8 mouse cellular contexts compared by ENCODE assay signal in the genomic region with DNA sequence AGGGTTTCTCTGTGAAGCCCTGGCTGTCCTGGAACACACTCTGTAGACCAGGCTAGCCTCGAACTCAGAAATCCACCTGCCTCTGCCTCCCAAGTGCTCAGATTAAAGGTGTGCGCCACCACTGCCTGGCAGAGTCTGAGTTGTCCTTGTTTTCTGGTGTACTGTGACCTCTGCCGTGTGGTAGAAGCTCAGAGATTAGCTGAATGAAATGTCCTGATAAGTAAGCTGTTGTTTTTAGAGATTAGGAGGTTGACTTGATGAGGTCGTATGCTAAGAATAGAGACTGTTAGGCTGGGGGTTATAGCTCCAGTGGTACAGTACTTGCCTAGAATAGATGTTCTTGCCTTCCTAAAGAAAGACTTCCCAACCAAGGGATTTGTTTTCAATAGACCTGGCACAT. TPM values are rescaled to one million over a fixed set of nuclear protein-coding genes. Genes with fewer than 3 reads are reported as not detected.
A peak's percentile ranks its signal among the peaks of the same experiment; 100 is the strongest.
DNase-seq lines count a peak whose midpoint lies in the region; ATAC-seq and TF ChIP-seq lines count a peak whose summit lies in the region.

No protein-coding gene starts in this region.

- H3K4me3 ChIP-seq in liver, adult 2 months (ENCODE audit: insufficient read depth, low read depth, low read length), result no peak overlapping the region
- H3K4me3 ChIP-seq in forebrain, embryonic 12.5 days (replicated peaks), result peak overlapping the region; percentile 94
- H3K4me3 ChIP-seq in limb, embryonic 12.5 days (replicated peaks), result peak overlapping the region; percentile 90; the same call in 1 of the 2 replicates
- H3K4me3 ChIP-seq in neural tube, embryonic 15.5 days (replicated peaks), result peak overlapping the region; percentile 83

- no peak overlapping the region for H3K9ac ChIP-seq in liver, adult 2 months (ENCODE audit: low read depth, low read length)
- H3K9ac ChIP-seq in forebrain, embryonic 12.5 days, result peak overlapping the region; percentile 86; the same call in 1 of the 2 replicates
- no peak overlapping the region; the same call in 1 of the 2 replicates for H3K9ac ChIP-seq in limb, embryonic 12.5 days (replicated peaks)
- H3K9ac ChIP-seq in neural tube, embryonic 15.5 days (replicated peaks), result peak overlapping the region; percentile 91

- H3K4me2 ChIP-seq in forebrain, embryonic 12.5 days, result peak overlapping the region; percentile 90
- peak overlapping the region; percentile 84 for H3K4me2 ChIP-seq in limb, embryonic 12.5 days
- H3K4me2 ChIP-seq in neural tube, embryonic 15.5 days, result peak overlapping the region; percentile 92

- no peak for ATAC-seq in forebrain, embryonic 12.5 days (ENCODE audit: low FRiP score)
- ATAC-seq in limb, embryonic 12.5 days (ENCODE audit: insufficient number of reproducible peaks, insufficient read depth, low FRiP score, low TSS enrichment, low read depth), result no peak
- no peak for ATAC-seq in neural tube, embryonic 15.5 days (ENCODE audit: low FRiP score)
- ATAC-seq in CD4-positive, CD25-positive, alpha-beta regulatory T cell, adult 4 months, result no peak

- WGBS in liver, adult 2 months, result 27% methylated on average over 4 of the region's 4 CpGs
- WGBS in forebrain, embryonic 12.5 days, result 87% methylated on average over 4 of the region's 4 CpGs
- WGBS in limb, embryonic 12.5 days, result 87% methylated on average over 4 of the region's 4 CpGs
- 90% methylated on average over 4 of the region's 4 CpGs for WGBS in neural tube, embryonic 15.5 days

- H3K79me2 ChIP-seq in liver, adult 2 months (ENCODE audit: control insufficient read depth, insufficient read depth, low read length), result peaks cover 9% of the 10 kb centered on the region; the same call in 1 of the 2 replicates

- H3K27me3 ChIP-seq in liver, adult 2 months (ENCODE audit: control insufficient read depth, insufficient read depth, low read length), result no peaks in the 10 kb centered on the region
- H3K27me3 ChIP-seq in forebrain, embryonic 12.5 days, result no peaks in the 10 kb centered on the region
- no peaks in the 10 kb centered on the region for H3K27me3 ChIP-seq in limb, embryonic 12.5 days
- no peaks in the 10 kb centered on the region for H3K27me3 ChIP-seq in neural tube, embryonic 15.5 days (replicated peaks)

- H3K36me3 ChIP-seq in liver, adult 2 months (ENCODE audit: control insufficient read depth, insufficient read depth, low read length), result peaks cover 14% of the 10 kb centered on the region
- peaks cover 26% of the 10 kb centered on the region for H3K36me3 ChIP-seq in forebrain, embryonic 12.5 days (replicated peaks)
- peaks cover 26% of the 10 kb centered on the region for H3K36me3 ChIP-seq in limb, embryonic 12.5 days
- H3K36me3 ChIP-seq in neural tube, embryonic 15.5 days, result peaks cover 36% of the 10 kb centered on the region

- H3K9me3 ChIP-seq in forebrain, embryonic 12.5 days, result no peaks in the 10 kb centered on the region
- no peaks in the 10 kb centered on the region for H3K9me3 ChIP-seq in limb, embryonic 12.5 days
- no peaks in the 10 kb centered on the region for H3K9me3 ChIP-seq in neural tube, embryonic 15.5 days (replicated peaks)

- TF ChIP-seq POLR2A in liver, adult 2 months (IDR thresholded peaks at IDR 0.05; ENCODE audit: extremely low read depth, insufficient read depth, low read length), result no peak

- no peak overlapping the region for H3K27ac ChIP-seq in liver, adult 2 months (replicated peaks; ENCODE audit: insufficient read depth, low read depth, low read length)
- H3K27ac ChIP-seq in forebrain, embryonic 12.5 days, result no peak overlapping the region
- H3K27ac ChIP-seq in limb, embryonic 12.5 days, result no peak overlapping the region
- H3K27ac ChIP-seq in neural tube, embryonic 15.5 days (replicated peaks), result peak overlapping the region; percentile 97; the same call in 1 of the 2 replicates

- peaks cover 24% of the 10 kb centered on the region for H3K4me1 ChIP-seq in liver, adult 2 months (ENCODE audit: control insufficient read depth, insufficient read depth, low read length)
- H3K4me1 ChIP-seq in forebrain, embryonic 12.5 days, result peaks cover 34% of the 10 kb centered on the region
- H3K4me1 ChIP-seq in limb, embryonic 12.5 days (replicated peaks), result peaks cover 30% of the 10 kb centered on the region
- peaks cover 46% of the 10 kb centered on the region for H3K4me1 ChIP-seq in neural tube, embryonic 15.5 days

- TF ChIP-seq CTCF in liver, adult 2 months (IDR thresholded peaks at IDR 0.05; ENCODE audit: low read depth, low read length), result no peak

- DNase-seq in liver, adult 2 months (ENCODE audit: extremely low read depth, low read depth, low spot score), result peak; percentile 58
- no peak for DNase-seq in liver
- no peak for DNase-seq in gastrocnemius, postnatal 25 days
- no peak for DNase-seq in ovary, postnatal 36 days (ENCODE audit: low spot score)

RNA-seq across cellular contexts. Expression of a gene that starts 1.2 kb away (rescaled TPM):
- total RNA-seq in liver, adult 2 months (2014; rRNA removed), result 123 TPM in 2 replicates
- 64.7 and 82.8 TPM in 2 replicates for polyA plus RNA-seq in liver, adult 2 months (2012; rRNA removed)
- polyA plus RNA-seq in forebrain, embryonic 12.5 days (2016; fragmentation: Nextera tagmentation; extraction: Ambion mirVana), result 331 and 341 TPM in 2 replicates
- polyA plus RNA-seq in limb, embryonic 12.5 days (2016; fragmentation: Nextera tagmentation; extraction: Ambion mirVana), result 324 and 387 TPM in 2 replicates
- 261 and 304 TPM in 2 replicates for polyA plus RNA-seq in neural tube, embryonic 15.5 days (2015; fragmentation: Nextera tagmentation; extraction: Ambion mirVana)
- total RNA-seq in gastrocnemius, postnatal 25 days (2021), result 100 to 1,000 TPM; 104 to 120 TPM
- polyA plus RNA-seq in CD4-positive, CD25-positive, alpha-beta regulatory T cell, adult 4 months (2017; shearing (Covaris generic)), result 100 to 1,000 TPM; 319 to 423 TPM

RNA-seq across cellular contexts. Expression of a gene that starts 1.2 kb away (rescaled TPM):
- 17.7 and 17.9 TPM in 2 replicates for total RNA-seq in liver, adult 2 months (2014; rRNA removed)
- 35.2 and 41.2 TPM in 2 replicates for polyA plus RNA-seq in liver, adult 2 months (2012; rRNA removed)
- polyA plus RNA-seq in forebrain, embryonic 12.5 days (2016; fragmentation: Nextera tagmentation; extraction: Ambion mirVana), result 30.5 and 30.7 TPM in 2 replicates
- polyA plus RNA-seq in limb, embryonic 12.5 days (2016; fragmentation: Nextera tagmentation; extraction: Ambion mirVana), result 21.2 and 22.6 TPM in 2 replicates
- 49.2 and 52.0 TPM in 2 replicates for polyA plus RNA-seq in neural tube, embryonic 15.5 days (2015; fragmentation: Nextera tagmentation; extraction: Ambion mirVana)
- 10 to 100 TPM; 25.0 to 30.8 TPM for total RNA-seq in gastrocnemius, postnatal 25 days (2021)
- 10 to 100 TPM; 14.8 to 22.7 TPM for polyA plus RNA-seq in CD4-positive, CD25-positive, alpha-beta regulatory T cell, adult 4 months (2017; shearing (Covaris generic))

RNA-seq across cellular contexts. Expression of a gene that starts 8.1 kb away (rescaled TPM):
- 65.5 and 66.6 TPM in 2 replicates for total RNA-seq in liver, adult 2 months (2014; rRNA removed)
- polyA plus RNA-seq in liver, adult 2 months (2012; rRNA removed), result 45.8 and 54.5 TPM in 2 replicates
- 17.7 and 22.4 TPM in 2 replicates for polyA plus RNA-seq in forebrain, embryonic 12.5 days (2016; fragmentation: Nextera tagmentation; extraction: Ambion mirVana)
- 13.3 and 17.0 TPM in 2 replicates for polyA plus RNA-seq in limb, embryonic 12.5 days (2016; fragmentation: Nextera tagmentation; extraction: Ambion mirVana)
- polyA plus RNA-seq in neural tube, embryonic 15.5 days (2015; fragmentation: Nextera tagmentation; extraction: Ambion mirVana), result 24.2 and 30.5 TPM in 2 replicates
- 1 to 10 TPM; 1.6 to 1.8 TPM for total RNA-seq in gastrocnemius, postnatal 25 days (2021)
- polyA plus RNA-seq in CD4-positive, CD25-positive, alpha-beta regulatory T cell, adult 4 months (2017; shearing (Covaris generic)), result 1 to 10 TPM; 1.4 to 2.0 TPM

RNA-seq across cellular contexts. Expression of a gene that starts 14.5 kb away (rescaled TPM):
- 5.8 and 9.0 TPM in 2 replicates for total RNA-seq in liver, adult 2 months (2014; rRNA removed)
- polyA plus RNA-seq in liver, adult 2 months (2012; rRNA removed), result 15.9 and 21.2 TPM in 2 replicates
- 65.0 and 69.8 TPM in 2 replicates for polyA plus RNA-seq in forebrain, embryonic 12.5 days (2016; fragmentation: Nextera tagmentation; extraction: Ambion mirVana)
- 45.0 and 46.4 TPM in 2 replicates for polyA plus RNA-seq in limb, embryonic 12.5 days (2016; fragmentation: Nextera tagmentation; extraction: Ambion mirVana)
- 117 and 136 TPM in 2 replicates for polyA plus RNA-seq in neural tube, embryonic 15.5 days (2015; fragmentation: Nextera tagmentation; extraction: Ambion mirVana)
- total RNA-seq in gastrocnemius, postnatal 25 days (2021), result 10 to 100 TPM in 1 of 2 experiments, 1 to 10 TPM in 1; 8.2 to 12.1 TPM
- polyA plus RNA-seq in CD4-positive, CD25-positive, alpha-beta regulatory T cell, adult 4 months (2017; shearing (Covaris generic)), result 1 to 10 TPM; 2.6 to 6.1 TPM

RNA-seq across cellular contexts. Expression of a gene that starts 34.0 kb away (rescaled TPM):
- total RNA-seq in liver, adult 2 months (2014; rRNA removed), result 5,129 and 5,348 TPM in 2 replicates
- 8,357 and 9,405 TPM in 2 replicates for polyA plus RNA-seq in liver, adult 2 months (2012; rRNA removed)
- 574 and 659 TPM in 2 replicates for polyA plus RNA-seq in forebrain, embryonic 12.5 days (2016; fragmentation: Nextera tagmentation; extraction: Ambion mirVana)
- polyA plus RNA-seq in limb, embryonic 12.5 days (2016; fragmentation: Nextera tagmentation; extraction: Ambion mirVana), result 797 and 821 TPM in 2 replicates
- 460 and 559 TPM in 2 replicates for polyA plus RNA-seq in neural tube, embryonic 15.5 days (2015; fragmentation: Nextera tagmentation; extraction: Ambion mirVana)
- total RNA-seq in gastrocnemius, postnatal 25 days (2021), result 10 to 100 TPM; 74.4 to 92.9 TPM
- 100 to 1,000 TPM; 464 to 565 TPM for polyA plus RNA-seq in CD4-positive, CD25-positive, alpha-beta regulatory T cell, adult 4 months (2017; shearing (Covaris generic))

Comparison
In these comparisons a context has a peak if more than half of its experiments do, and no peak if none do; other contexts are left out.
1. H3K9ac ChIP-seq: peak in forebrain, embryonic 12.5 days (single experiment) and neural tube, embryonic 15.5 days (single experiment); none in liver, adult 2 months (single experiment) and limb, embryonic 12.5 days (single experiment).
2. Peak in every context shown above with its lines, with median percentiles within 50 percentile points of each other: H3K4me2 ChIP-seq.